Mouse (Mus musculus): ENCODE measurements around the gene Psmd3. TPM values are rescaled to one million over a fixed set of nuclear protein-coding genes. Genes with fewer than 3 reads are reported as not detected.
A peak's percentile ranks its signal among the peaks of the same experiment; 100 is the strongest.
"Not testable (repeated sequence)": the region's sequence is repeated elsewhere in the genome, so short reads cannot be mapped to it uniquely, and the experiment has no call there.

Gene Psmd3
- polyA plus RNA-seq, 1 experiment from 2014 or later, result 258 TPM

DNA sequence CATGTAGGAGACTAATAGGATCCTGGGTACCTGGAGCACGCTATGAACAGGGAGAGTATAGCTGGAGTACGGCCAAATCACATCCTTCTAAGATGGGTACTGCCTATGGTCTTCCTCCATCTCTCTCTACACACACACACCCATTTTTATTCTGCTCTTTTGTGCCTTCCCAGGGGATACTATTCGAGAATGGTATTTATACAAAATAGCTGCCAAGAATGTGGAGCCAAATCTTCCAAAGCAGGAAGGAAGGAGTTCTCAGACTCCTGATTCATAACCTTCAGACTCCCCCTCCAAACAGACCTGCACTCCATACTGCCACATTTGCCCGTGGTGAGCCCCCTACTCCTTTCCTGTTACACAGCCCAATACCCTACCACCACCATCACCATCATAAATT lies 48.4 kb downstream of the Psmd3 start:
- Histone ChIP-seq H3K27me3 (ENCODE audit: low read depth, poor library complexity, severe bottlenecking) (no peaks in the 10 kb centered on the region), H3K36me3 (peaks cover 23% of the 10 kb centered on the region), H3K4me1 (peaks cover 10% of the 10 kb centered on the region), H3K9me3 (replicated peaks) (peaks cover 6% of the 10 kb centered on the region; the same call in 1 of the 2 replicates), H3K4me3 (no peak overlapping the region), H3K27ac (replicated peaks) (no peak overlapping the region)
- DNase-seq (ENCODE audit: low spot score), result no peak
- WGBS, result 79% methylated on average over 4 of the region's 4 CpGs

DNA sequence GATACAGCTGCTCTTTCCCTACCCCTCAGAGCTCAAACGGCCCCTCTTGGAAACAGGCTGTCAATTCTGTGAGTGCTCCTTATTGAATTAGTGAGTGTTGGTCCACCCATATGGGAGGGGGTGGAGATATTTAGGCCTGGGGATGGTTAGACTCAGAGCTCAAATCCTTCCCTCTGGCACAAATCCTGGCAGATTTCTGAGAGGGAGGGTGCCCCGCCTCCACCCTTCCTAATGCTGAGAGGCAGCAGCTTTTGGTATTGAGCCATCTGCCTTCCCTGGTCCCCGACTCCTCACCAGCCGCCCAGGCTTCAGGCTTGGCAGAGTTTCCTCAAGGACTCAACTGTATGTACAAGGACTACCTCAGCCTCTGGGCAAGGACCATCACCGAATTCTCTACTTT lies 48.8 kb downstream of the Psmd3 start:
- no peaks in the 10 kb centered on the region for H3K27me3 ChIP-seq (ENCODE audit: low read depth, poor library complexity, severe bottlenecking)
- H3K4me1 ChIP-seq, result peaks cover 10% of the 10 kb centered on the region
- H3K4me3 ChIP-seq, result no peak overlapping the region
- peaks cover 6% of the 10 kb centered on the region; the same call in 1 of the 2 replicates for H3K9me3 ChIP-seq (replicated peaks)
- no peak overlapping the region for H3K27ac ChIP-seq (replicated peaks)
- peaks cover 19% of the 10 kb centered on the region for H3K36me3 ChIP-seq
- WGBS, result 70% methylated on average over 5 of the region's 5 CpGs
- DNase-seq (ENCODE audit: low spot score), result no peak

DNA sequence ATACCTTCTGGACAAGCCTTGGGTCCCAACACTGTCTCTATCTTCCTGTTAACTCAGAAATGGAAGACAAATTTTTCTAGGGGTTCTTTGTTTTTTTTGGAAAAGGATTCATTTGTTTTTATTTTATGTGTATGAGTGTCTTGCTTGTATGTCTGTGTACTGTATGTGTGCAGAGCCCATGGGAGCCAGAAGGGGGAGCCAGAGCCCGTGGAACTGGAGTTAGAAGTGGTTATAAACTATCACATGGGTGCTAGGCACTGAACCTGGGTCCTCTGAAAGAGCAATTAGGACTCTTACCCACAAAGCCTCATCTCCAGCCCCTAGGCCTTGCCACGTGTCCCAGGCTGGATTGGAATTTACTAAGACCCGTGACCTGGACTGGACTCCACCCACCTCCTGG lies 51.7 kb downstream of the Psmd3 start:
- Histone ChIP-seq H3K27me3 (ENCODE audit: low read depth, poor library complexity, severe bottlenecking) (no peaks in the 10 kb centered on the region), H3K36me3 (no peaks in the 10 kb centered on the region), H3K4me3 (no peak overlapping the region), H3K9me3 (replicated peaks) (peaks cover 6% of the 10 kb centered on the region; the same call in 1 of the 2 replicates), H3K27ac (replicated peaks) (no peak overlapping the region), H3K4me1 (peaks cover 15% of the 10 kb centered on the region)
- 81% methylated on average over 3 of the region's 3 CpGs for WGBS
- no peak for DNase-seq (ENCODE audit: low spot score)

DNA sequence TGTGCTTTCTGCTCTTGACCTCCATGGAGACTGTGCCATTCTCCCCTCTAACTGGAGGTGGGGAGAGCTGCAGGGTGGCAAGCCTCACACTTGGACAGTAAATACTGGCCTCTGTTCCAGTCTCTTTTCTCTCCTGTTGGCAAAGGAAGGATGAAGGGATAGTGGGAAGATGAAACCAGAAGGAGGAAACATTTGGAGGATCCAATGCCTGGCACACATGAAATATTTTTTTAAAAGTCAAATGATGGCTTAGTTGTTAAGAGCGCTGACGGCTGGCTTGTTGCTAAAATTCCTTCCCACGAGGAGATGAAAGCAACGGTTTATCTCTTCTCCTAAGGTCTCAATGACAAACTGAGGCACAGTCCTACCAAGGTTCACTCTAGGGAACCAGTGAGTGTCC lies 52.8 kb downstream of the Psmd3 start:
- peaks cover 21% of the 10 kb centered on the region for H3K4me1 ChIP-seq
- H3K36me3 ChIP-seq, result no peaks in the 10 kb centered on the region
- H3K27me3 ChIP-seq (ENCODE audit: low read depth, poor library complexity, severe bottlenecking), result no peaks in the 10 kb centered on the region
- WGBS, result 89% methylated on average over 4 of the region's 4 CpGs
- no peak for DNase-seq (ENCODE audit: low spot score)
- H3K9me3 ChIP-seq (replicated peaks), result peaks cover 6% of the 10 kb centered on the region; the same call in 1 of the 2 replicates
- no peak overlapping the region for H3K4me3 ChIP-seq
- no peak overlapping the region for H3K27ac ChIP-seq (replicated peaks)

DNA sequence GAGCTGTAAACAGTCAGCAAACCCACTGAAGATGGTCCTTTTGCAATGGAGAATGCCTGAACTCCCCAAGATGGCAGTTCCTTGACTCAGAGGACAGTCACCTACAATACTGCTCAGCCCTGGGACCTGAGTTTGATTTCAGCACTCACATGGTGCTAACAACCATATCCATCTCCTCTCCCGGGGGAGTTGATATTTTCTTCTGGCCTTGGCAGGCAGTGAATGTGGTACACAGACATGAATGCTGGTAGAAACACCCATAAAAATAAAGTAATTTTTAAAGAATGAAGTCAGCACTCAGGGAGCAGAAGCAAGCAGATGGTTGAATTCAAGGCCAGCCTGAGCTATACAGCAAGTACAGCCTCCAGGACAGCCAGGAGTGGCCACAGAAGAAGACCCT lies 53.8 kb downstream of the Psmd3 start:
- 90% methylated on average over 1 of the region's 1 CpGs for WGBS

DNA sequence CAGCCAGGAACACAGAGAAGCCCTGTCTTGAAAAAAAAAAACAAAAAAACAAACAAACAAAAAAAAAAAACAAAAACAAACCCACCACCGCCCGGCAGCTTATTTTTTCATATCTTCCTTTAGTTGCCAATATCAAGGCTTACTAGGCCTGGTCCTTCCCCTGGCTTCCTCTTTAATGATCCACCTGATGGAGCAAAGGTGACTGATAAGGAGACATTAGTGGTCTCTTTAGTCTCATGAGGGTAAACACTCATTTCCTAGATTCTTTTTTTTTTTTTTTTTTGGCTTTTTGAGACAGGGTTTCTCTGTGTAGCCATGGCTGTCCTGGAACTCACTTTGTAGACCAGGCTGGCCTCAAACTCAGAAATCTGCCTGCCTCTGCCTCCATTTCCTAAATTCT lies 54.9 kb downstream of the Psmd3 start:
- DNase-seq (ENCODE audit: low spot score); H3K27ac ChIP-seq (replicated peaks): not testable (repeated sequence)
- 93% methylated on average over 2 of the region's 2 CpGs for WGBS

More for the DNA sequence above, 53.8 kb downstream of the Psmd3 start:
- Histone ChIP-seq H3K36me3 (no peaks in the 10 kb centered on the region), H3K27me3 (ENCODE audit: low read depth, poor library complexity, severe bottlenecking) (no peaks in the 10 kb centered on the region), H3K27ac (replicated peaks) (no peak overlapping the region), H3K9me3 (replicated peaks) (peaks cover 6% of the 10 kb centered on the region; the same call in 1 of the 2 replicates), H3K4me1 (peaks cover 32% of the 10 kb centered on the region), H3K4me3 (no peak overlapping the region)
- DNase-seq (ENCODE audit: low spot score), result no peak

DNA sequence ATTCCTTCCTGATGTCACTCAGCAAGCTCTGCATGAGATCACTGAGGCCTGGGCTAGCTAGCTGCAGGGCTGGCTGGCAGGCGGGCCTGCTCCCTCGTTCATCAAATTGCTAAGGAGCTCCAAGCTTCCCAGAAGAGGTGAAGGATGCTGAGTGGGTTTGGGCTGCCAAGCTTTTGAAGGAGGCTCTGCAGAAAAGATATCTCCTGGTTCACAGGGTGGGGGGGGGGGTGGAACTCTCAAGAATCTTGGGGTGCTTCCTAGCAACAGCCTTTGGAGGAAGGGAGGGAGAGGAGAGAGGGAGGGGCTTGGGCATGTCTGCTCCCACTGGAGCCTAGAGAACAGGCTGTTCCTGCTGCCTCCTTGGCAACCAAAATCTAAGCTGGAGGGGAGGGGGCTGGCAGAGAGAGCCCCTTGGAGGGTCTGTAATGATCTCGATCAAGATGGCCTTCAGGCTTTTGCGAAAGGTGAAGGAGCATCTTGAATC lies 56.1 kb downstream of the Psmd3 start:
- Histone ChIP-seq H3K9me3 (replicated peaks) (peaks cover 6% of the 10 kb centered on the region; the same call in 1 of the 2 replicates), H3K36me3 (no peaks in the 10 kb centered on the region), H3K27me3 (ENCODE audit: low read depth, poor library complexity, severe bottlenecking) (no peaks in the 10 kb centered on the region), H3K4me3 (peak overlapping the region; percentile 20; the same call in 1 of the 2 replicates), H3K27ac (replicated peaks) (peak overlapping the region; percentile 80), H3K4me1 (peaks cover 53% of the 10 kb centered on the region)
- WGBS, result 31% methylated on average over 4 of the region's 4 CpGs
- DNase-seq (ENCODE audit: low spot score), result peak; percentile 48

More for the DNA sequence above, 54.9 kb downstream of the Psmd3 start:
- peaks cover 41% of the 10 kb centered on the region for H3K4me1 ChIP-seq
- H3K27me3 ChIP-seq (ENCODE audit: low read depth, poor library complexity, severe bottlenecking); H3K36me3 ChIP-seq; H3K9me3 ChIP-seq (replicated peaks); H3K4me3 ChIP-seq: not testable (repeated sequence)

DNA sequence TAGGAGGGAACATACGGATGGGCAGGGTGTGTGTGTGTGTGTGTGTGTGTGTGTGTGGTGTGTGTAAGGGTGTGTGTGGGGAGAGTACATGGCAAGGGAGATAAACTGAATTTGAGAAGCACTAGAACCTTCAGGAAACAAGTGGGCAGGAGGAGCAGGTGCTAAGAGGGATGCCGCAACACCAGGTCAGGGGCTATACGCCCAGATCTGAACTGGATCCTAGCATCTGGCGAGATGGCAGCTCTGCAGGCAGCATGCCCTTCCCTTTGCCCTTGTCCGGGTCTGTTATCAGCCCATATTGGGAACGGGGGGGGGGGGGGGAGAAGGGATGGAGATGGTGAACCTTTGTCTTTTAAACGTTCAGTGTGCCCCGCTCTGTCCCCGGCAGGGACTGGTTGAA lies 56.6 kb downstream of the Psmd3 start:
- H3K4me3 ChIP-seq, result peak overlapping the region; percentile 20; the same call in 1 of the 2 replicates
- no peak for DNase-seq (ENCODE audit: low spot score)
- 68% methylated on average over 9 of the region's 9 CpGs for WGBS
- H3K27me3 ChIP-seq (ENCODE audit: low read depth, poor library complexity, severe bottlenecking), result no peaks in the 10 kb centered on the region
- H3K9me3 ChIP-seq (replicated peaks), result peaks cover 6% of the 10 kb centered on the region; the same call in 1 of the 2 replicates
- peaks cover 58% of the 10 kb centered on the region for H3K4me1 ChIP-seq
- H3K27ac ChIP-seq (replicated peaks), result peak overlapping the region; percentile 80
- no peaks in the 10 kb centered on the region for H3K36me3 ChIP-seq

DNA sequence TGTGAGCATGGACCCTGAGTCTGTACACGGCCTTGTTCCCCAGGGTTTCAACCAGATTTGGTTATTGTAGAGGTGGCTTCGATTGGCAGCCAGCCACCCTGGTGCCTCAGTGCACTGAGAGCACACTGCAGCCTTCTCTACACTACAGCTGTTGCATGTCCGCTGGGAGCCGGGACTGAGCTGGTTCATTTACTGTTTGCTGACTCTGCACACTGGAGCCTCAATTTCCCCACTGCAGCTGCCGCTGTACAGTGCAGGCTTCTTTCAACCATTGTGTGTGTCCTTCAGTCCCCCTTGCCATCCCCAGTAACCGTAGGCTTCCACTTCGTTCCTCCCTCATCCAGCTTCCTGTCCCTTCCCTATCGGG lies 57.7 kb downstream of the Psmd3 start:
- Histone ChIP-seq H3K27me3 (ENCODE audit: low read depth, poor library complexity, severe bottlenecking) (no peaks in the 10 kb centered on the region), H3K9me3 (replicated peaks) (no peaks in the 10 kb centered on the region), H3K4me3 (peak overlapping the region; percentile 83), H3K27ac (replicated peaks) (peak overlapping the region; percentile 98), H3K4me1 (peaks cover 69% of the 10 kb centered on the region), H3K36me3 (no peaks in the 10 kb centered on the region)
- no peak for DNase-seq (ENCODE audit: low spot score)
- 20% methylated on average over 8 of the region's 8 CpGs for WGBS

DNA sequence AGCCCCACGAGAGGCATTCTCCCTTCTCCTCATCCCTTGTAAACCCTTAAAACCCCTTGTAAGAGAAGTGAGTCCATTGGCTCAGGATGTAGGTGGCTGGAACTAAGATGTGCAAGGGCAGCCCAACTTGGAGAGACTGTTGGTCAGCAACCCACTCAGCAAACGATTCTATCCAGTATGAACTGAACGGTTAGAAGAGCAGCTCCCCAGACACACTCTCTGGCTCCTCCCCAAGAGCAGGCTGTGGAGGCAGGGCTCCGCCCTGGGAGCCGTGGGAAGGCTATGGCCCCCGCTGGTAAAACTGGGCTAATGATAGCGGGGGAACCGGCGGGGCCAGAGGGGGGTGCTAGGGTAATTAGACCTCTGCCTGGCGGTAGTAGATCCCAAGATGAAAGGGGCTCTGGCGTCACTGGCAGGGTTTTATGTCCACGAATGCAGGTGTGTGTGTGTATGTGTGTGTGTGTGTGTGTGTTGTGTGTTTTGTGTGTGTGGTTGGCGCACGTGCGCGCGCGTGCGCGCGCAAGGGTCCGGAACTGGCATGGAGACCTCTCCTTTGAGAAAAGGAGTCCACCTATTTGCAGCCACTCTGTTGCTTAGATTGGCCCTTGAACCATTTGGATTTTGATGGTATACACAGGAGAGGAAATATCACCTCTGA lies 58.2 kb downstream of the Psmd3 start, which contains the start of gene Thra:
Gene Thra (plus strand): TSS at position 246 of the 658 bp plus-strand sequence.
- H3K36me3 ChIP-seq, result no peaks in the 10 kb centered on the region
- peaks cover 74% of the 10 kb centered on the region for H3K4me1 ChIP-seq
- WGBS, result under 1% methylated on average over 22 of the region's 22 CpGs
- H3K4me3 ChIP-seq, result peak within 1 kb of the TSS; percentile 83
- peak within 1 kb of the TSS; percentile 98 for H3K27ac ChIP-seq (replicated peaks)
- peak; percentile 64 for DNase-seq (ENCODE audit: low spot score)
- H3K27me3 ChIP-seq (ENCODE audit: low read depth, poor library complexity, severe bottlenecking), result no peaks in the 10 kb centered on the region
- no peaks in the 10 kb centered on the region for H3K9me3 ChIP-seq (replicated peaks)

DNA sequence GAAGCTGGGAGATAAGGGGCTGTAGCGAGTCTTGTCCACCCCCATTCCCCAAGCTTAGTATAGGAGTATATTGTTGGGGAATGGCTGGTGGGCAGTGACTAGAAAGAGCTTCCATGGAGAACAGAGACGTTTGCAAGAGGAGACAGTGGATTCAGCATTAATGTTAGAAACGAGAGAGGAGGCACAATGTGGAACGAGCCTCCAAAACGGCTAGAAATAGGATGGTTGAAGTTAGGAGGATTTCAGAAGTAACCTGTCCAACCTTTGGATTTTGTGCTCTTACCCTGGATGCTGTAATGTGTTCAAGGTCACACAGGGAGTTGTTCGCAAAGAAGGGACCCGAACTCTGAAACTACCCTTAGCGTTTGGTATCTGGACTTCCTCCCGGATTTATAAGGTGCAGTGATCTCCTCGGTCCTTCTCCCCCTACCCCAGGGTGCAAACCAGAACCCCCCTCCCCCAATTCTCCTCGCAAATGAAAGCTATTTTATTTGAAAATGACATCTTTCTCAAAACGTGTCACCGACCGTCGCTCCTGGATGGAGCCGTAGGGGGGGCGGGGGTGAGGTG lies 58.8 kb downstream of the Psmd3 start:
- WGBS, result under 1% methylated on average over 17 of the region's 17 CpGs
- DNase-seq (ENCODE audit: low spot score), result no peak
- Histone ChIP-seq H3K27me3 (ENCODE audit: low read depth, poor library complexity, severe bottlenecking) (0 out of 2 replicates have a peak, but pooled peaks cover 6% of the 10 kb centered on the region), H3K27ac (replicated peaks) (peak overlapping the region; percentile 98), H3K9me3 (replicated peaks) (no peaks in the 10 kb centered on the region), H3K4me3 (peak overlapping the region; percentile 83), H3K4me1 (peaks cover 80% of the 10 kb centered on the region), H3K36me3 (no peaks in the 10 kb centered on the region)

DNA sequence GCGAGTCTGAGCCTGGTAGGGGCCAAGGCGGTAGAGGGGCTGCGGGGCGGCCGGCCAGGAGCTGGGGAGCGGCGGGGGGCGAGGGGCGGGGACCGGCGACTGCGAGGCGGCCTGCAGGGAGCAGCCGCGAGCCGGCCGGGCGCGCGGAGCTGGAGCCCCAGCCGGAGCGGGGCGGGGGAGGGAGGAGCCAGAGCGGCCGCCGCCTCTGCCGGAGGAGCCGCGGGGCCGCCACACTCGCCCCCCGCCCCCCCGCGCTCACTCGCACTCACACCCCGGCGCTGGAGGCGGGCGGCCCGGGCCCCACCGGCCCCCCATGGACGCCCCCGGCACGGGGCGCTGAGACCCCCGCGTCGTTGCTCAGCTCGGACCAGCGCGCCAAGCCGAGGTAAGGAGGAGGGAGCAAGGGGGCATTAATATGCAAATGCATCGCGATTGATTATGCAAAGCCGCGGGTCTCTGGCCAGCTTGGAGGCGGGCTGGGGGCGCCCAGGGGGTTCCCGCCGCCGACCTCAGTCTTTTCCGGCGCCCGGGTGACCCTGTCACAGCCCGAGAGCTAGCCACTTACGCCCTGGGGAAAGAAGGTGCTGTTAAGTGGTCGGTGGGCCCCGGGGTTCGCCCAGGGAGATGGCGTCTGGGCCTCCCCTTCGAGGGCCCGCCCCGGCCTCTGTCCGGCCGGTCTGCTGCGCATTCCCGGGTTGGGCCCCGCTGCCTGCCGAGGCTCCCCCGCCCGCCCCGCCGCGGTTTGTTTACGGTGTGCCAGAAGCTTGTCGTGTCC lies 59.5 kb downstream of the Psmd3 start:
- WGBS, result under 1% methylated on average over 84 of the region's 86 CpGs
- Histone ChIP-seq H3K27me3 (ENCODE audit: low read depth, poor library complexity, severe bottlenecking) (peaks cover 7% of the 10 kb centered on the region; the same call in 1 of the 2 replicates), H3K4me1 (peaks cover 87% of the 10 kb centered on the region), H3K4me3 (peak overlapping the region; percentile 83), H3K36me3 (no peaks in the 10 kb centered on the region), H3K9me3 (replicated peaks) (no peaks in the 10 kb centered on the region), H3K27ac (replicated peaks) (peak overlapping the region; percentile 98)
- peak; percentile 91 for DNase-seq (ENCODE audit: low spot score)
